In the genomic region with DNA sequence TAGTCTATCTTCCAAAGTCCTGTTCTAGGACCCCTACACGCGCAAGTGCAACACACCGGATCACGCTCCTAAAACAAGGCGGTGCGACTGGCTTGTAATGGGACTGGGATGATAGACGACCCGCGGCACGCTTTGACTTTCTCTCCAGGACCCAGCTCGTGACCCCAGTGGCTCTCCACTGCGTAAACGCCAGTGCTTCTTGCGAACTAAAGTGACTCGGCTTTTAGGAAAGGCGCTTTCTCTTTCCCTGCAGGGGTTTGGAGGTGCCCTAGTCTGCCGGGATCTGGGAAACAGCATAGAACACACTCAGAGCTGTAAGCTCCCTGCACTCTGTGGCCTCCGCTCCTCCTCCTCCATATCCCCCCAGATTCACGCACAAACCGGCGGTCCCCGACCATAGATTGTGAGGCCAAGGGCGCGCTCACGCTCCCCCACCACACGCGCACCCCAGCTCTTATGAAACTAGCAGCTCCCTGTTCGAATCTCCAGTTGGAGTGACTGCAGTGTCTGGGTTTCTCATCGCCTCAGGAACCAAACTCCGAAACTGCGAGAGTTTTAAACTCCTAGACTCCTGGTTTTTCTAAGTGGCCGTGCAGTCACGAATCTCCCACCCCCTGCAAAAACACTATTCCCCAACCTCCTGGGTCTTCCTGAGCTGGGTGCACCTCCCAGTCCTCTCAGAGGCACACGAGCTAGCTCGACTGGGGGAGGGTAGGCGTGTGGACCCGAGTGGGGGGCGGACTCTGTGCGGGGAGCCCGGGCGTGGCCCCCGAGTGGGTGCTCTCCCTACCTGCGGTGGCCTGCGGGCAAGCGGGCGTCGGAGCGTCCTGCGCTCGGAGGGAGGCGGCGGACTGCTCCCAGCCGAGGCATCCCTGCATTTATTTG, we compare ENCODE assay signal across 11 mouse cellular contexts. TPM values are rescaled to one million over a fixed set of nuclear protein-coding genes. Genes with fewer than 3 reads are reported as not detected.
DNase-seq lines count a peak whose midpoint lies in the region; ATAC-seq and TF ChIP-seq lines count a peak whose summit lies in the region.
"Had no signal": no experiment of that assay in that cellular context is flagged by ENCODE, and none has a peak within 500 bp of the region (broad histone marks: within the 10 kb centered on the region; RNA-seq: fewer than 3 reads in every experiment).

No protein-coding gene starts in this region.

- no peaks in the 10 kb centered on the region for H3K9me3 ChIP-seq in hindbrain, embryonic 14.5 days (ENCODE audit: control insufficient read depth, low read length)
- H3K9me3 ChIP-seq in lung, embryonic 14.5 days (ENCODE audit: low read depth, low read length) = no peaks in the 10 kb centered on the region
- no peaks in the 10 kb centered on the region for H3K9me3 ChIP-seq in stomach, embryonic 15.5 days

- no peaks in the 10 kb centered on the region for H3K4me1 ChIP-seq in hindbrain, embryonic 14.5 days (replicated peaks; ENCODE audit: control insufficient read depth, insufficient read depth, low read length)
- H3K4me1 ChIP-seq in lung, embryonic 14.5 days (ENCODE audit: insufficient read depth) = no peaks in the 10 kb centered on the region
- H3K4me1 ChIP-seq in stomach, embryonic 15.5 days = no peaks in the 10 kb centered on the region

- H3K27me3 ChIP-seq in hindbrain, embryonic 14.5 days (ENCODE audit: control insufficient read depth, insufficient read depth, low read length) = peaks cover 97% of the 10 kb centered on the region
- peaks cover 98% of the 10 kb centered on the region for H3K27me3 ChIP-seq in lung, embryonic 14.5 days (ENCODE audit: insufficient read depth, low read length)
- peaks cover 67% of the 10 kb centered on the region for H3K27me3 ChIP-seq in stomach, embryonic 15.5 days (replicated peaks)

- peak overlapping the region; percentile 11; the same call in 1 of the 2 replicates for H3K27ac ChIP-seq in hindbrain, embryonic 14.5 days
- H3K27ac ChIP-seq in lung, embryonic 14.5 days (ENCODE audit: low read depth) = peak overlapping the region; percentile 97
- peak overlapping the region; percentile 74 for H3K27ac ChIP-seq in stomach, embryonic 15.5 days

- H3K4me2 ChIP-seq in hindbrain, embryonic 14.5 days (replicated peaks) = 0 out of 2 replicates have a peak overlapping the region, but pooled peaks have one; percentile 4
- H3K4me2 ChIP-seq in lung, embryonic 14.5 days = peak overlapping the region; percentile 59
- H3K4me2 ChIP-seq in stomach, embryonic 15.5 days = peak overlapping the region; percentile 39

- WGBS in hindbrain, embryonic 14.5 days = 1% methylated on average over 53 of the region's 53 CpGs
- under 1% methylated on average over 53 of the region's 53 CpGs for WGBS in lung, embryonic 14.5 days
- WGBS in stomach, embryonic 15.5 days = 1% methylated on average over 53 of the region's 53 CpGs

- ATAC-seq in hindbrain, embryonic 14.5 days (ENCODE audit: low FRiP score) = no peak
- peak; percentile 44 for ATAC-seq in lung, embryonic 14.5 days (ENCODE audit: insufficient read depth)
- ATAC-seq in stomach, embryonic 15.5 days (ENCODE audit: insufficient read depth, low FRiP score, low read depth) = peak; percentile 48
- ATAC-seq: Patski had no signal

- 0 out of 2 replicates have a peak overlapping the region, but pooled peaks have one; percentile 2 for H3K4me3 ChIP-seq in hindbrain, embryonic 14.5 days (replicated peaks; ENCODE audit: low read length)
- peak overlapping the region; percentile 51 for H3K4me3 ChIP-seq in lung, embryonic 14.5 days (ENCODE audit: low read depth, low read length)
- H3K4me3 ChIP-seq in stomach, embryonic 15.5 days (replicated peaks) = peak overlapping the region; percentile 46

- peak; percentile 12 for DNase-seq in kidney, postnatal 10 days
- DNase-seq in kidney, postnatal 25 days = no peak
- no peak for DNase-seq in hindbrain, embryonic 14.5 days (ENCODE audit: low spot score)
- DNase-seq in lung, embryonic 14.5 days = no peak
- no peak for DNase-seq in layer of hippocampus, adult 9-11 months
- no peak for DNase-seq in T-cell, adult 2 months (ENCODE audit: low spot score)
- DNase-seq in urinary bladder, adult 2 months (ENCODE audit: low spot score) = no peak
- DNase-seq: cerebellum, adult 2 months; gastrocnemius, postnatal 10 days had no signal

- no peaks in the 10 kb centered on the region for H3K36me3 ChIP-seq in hindbrain, embryonic 14.5 days (replicated peaks; ENCODE audit: control insufficient read depth, insufficient read depth)
- 0 out of 2 replicates have a peak, but pooled peaks cover 15% of the 10 kb centered on the region for H3K36me3 ChIP-seq in lung, embryonic 14.5 days (ENCODE audit: insufficient read depth)
- H3K36me3 ChIP-seq in stomach, embryonic 15.5 days = no peaks in the 10 kb centered on the region

- no peak for TF ChIP-seq CTCF in lung, embryonic 14.5 days (IDR thresholded peaks at IDR 0.05; ENCODE audit: low read depth)

- no peak overlapping the region for H3K9ac ChIP-seq in hindbrain, embryonic 14.5 days
- H3K9ac ChIP-seq in lung, embryonic 14.5 days = peak overlapping the region; percentile 67
- H3K9ac ChIP-seq in stomach, embryonic 15.5 days = peak overlapping the region; percentile 17; the same call in 1 of the 2 replicates

RNA-seq across cellular contexts. Expression of a gene that starts 7.2 kb away (rescaled TPM):
- polyA plus RNA-seq in hindbrain, embryonic 14.5 days (2014; fragmentation: Nextera tagmentation; extraction: Ambion mirVana) = 2.1 and 2.2 TPM in 2 replicates
- 41.5 and 43.2 TPM in 2 replicates for polyA plus RNA-seq in lung, embryonic 14.5 days (2014; fragmentation: Nextera tagmentation; extraction: Ambion mirVana)
- polyA plus RNA-seq in stomach, embryonic 15.5 days (2015; fragmentation: Nextera tagmentation; extraction: Ambion mirVana) = 13.0 and 18.4 TPM in 2 replicates
- polyA plus RNA-seq in urinary bladder, adult 2 months (2012; rRNA removed) = 0.03 and 0.21 TPM in 2 replicates
- polyA plus RNA-seq: cerebellum, adult 2 months had no signal

Comparison
In these comparisons a context has a peak if more than half of its experiments do, and no peak if none do; other contexts are left out.
1. H3K27ac ChIP-seq: peak in every context shown above with its lines; median percentile 97 in lung, embryonic 14.5 days; 74 in stomach, embryonic 15.5 days; 11 in hindbrain, embryonic 14.5 days.
2. H3K4me2 ChIP-seq: peak in every context shown above with its lines; median percentile 59 in lung, embryonic 14.5 days; 39 in stomach, embryonic 15.5 days; 4 in hindbrain, embryonic 14.5 days.